Mouse (Mus musculus) lung, postnatal 0 days (tissue): ENCODE results near the gene Bag6. TPM values are rescaled to one million over a fixed set of nuclear protein-coding genes. Genes with fewer than 3 reads are reported as not detected.
A peak's percentile ranks its signal among the peaks of the same experiment; 100 is the strongest.

ENCODE experiments used
- ATAC-seq: fragments of 200-750 bp; cut with Nextera tagmentation; 2 replicates; pipeline ENCODE4 v1.8.0; 2017; ENCODE audit warnings: moderate library complexity
- DNase-seq: peaks from one replicate; pipeline ENCODE4 v3.0.0-alpha.2; 2016; ENCODE audit warnings: low spot score
- H3K27ac ChIP-seq: fragments of 300-500 bp; sonication (generic); 2 replicates; pipeline ENCODE4 v1.5.1; 2014; ENCODE audit warnings: antibody characterized with exemption, mild to moderate bottlenecking, low read length, mixed read lengths
- H3K27me3 ChIP-seq: fragments of 300-500 bp; sonication (generic); replicated peaks from 2 replicates; pipeline ENCODE4 v1.6.1; 2014; ENCODE audit warnings: low read length, mixed read lengths; ENCODE audit not compliant: insufficient read depth
- H3K36me3 ChIP-seq: fragments of 300-500 bp; sonication (generic); 2 replicates; pipeline ENCODE4 v1.6.1; 2014; ENCODE audit warnings: low read length, mixed read lengths; ENCODE audit not compliant: insufficient read depth
- H3K4me1 ChIP-seq: fragments of 300-500 bp; sonication (generic); 2 replicates; pipeline ENCODE4 v1.6.1; 2014; ENCODE audit warnings: antibody characterized with exemption, low read depth, low read length, mixed read lengths; ENCODE audit not compliant: insufficient read depth
- H3K4me2 ChIP-seq: fragments of 300-500 bp; sonication (generic); replicated peaks from 2 replicates; pipeline ENCODE4 v1.6.1; 2014; ENCODE audit warnings: low read depth, mild to moderate bottlenecking, low read length, moderate library complexity, mixed read lengths
- H3K4me3 ChIP-seq: fragments of 300-500 bp; sonication (generic); 2 replicates; pipeline ENCODE4 v1.5.1; 2014; ENCODE audit warnings: low read depth, low read length
- H3K9ac ChIP-seq: fragments of 300-500 bp; sonication (generic); replicated peaks from 2 replicates; pipeline ENCODE4 v1.6.1; 2014; ENCODE audit warnings: low read depth, mild to moderate bottlenecking
- H3K9me3 ChIP-seq: fragments of 300-500 bp; sonication (generic); 2 replicates; pipeline ENCODE4 v1.6.1; 2016; ENCODE audit warnings: low read length, mixed read lengths
- CTCF ChIP-seq: IDR thresholded peaks from 2 replicates; pipeline ENCODE4 v1.5.1; 2016; ENCODE audit warnings: antibody characterized with exemption, mild to moderate bottlenecking
- EP300 ChIP-seq: IDR thresholded peaks from 2 replicates; pipeline ENCODE4 v1.6.1; 2016; ENCODE audit warnings: antibody characterized with exemption, mild to moderate bottlenecking, control low read depth
- WGBS: fragments of 180-500 bp; shearing (Covaris S2); extraction: QIAGEN DNeasy Blood & Tissue Kit; methylation state at CpG from one replicate; pipeline ENCODE4 v1.1.7; 2014; 5-methylcytosine and 5-hydroxymethylcytosine counted together
- polyA plus RNA-seq: library from polyadenylated mRNA; unstranded; fragments of >200 nt; fragmentation: Nextera tagmentation; extraction: Ambion mirVana; gene quantifications from 2 replicates; pipeline ENCODE4 v1.2.1, GENCODE M21; 2015

The Bag6 gene
- polyA plus RNA-seq, 1 experiment from 2014 or later, result 34.8 TPM

- H3K9ac ChIP-seq, result no peak overlapping the region
- no peak overlapping the region for H3K4me2 ChIP-seq
- no peaks in the 10 kb centered on the region for H3K27me3 ChIP-seq
- ATAC-seq (no peak), DNase-seq (no peak)
- no peak overlapping the region for H3K4me3 ChIP-seq
- TF ChIP-seq EP300 (no peak), CTCF (no peak)
- H3K36me3 ChIP-seq, result peaks cover 35% of the 10 kb centered on the region
- H3K4me1 ChIP-seq, result no peaks in the 10 kb centered on the region
- 68% methylated on average over 8 of the region's 8 CpGs for WGBS
- no peak overlapping the region for H3K27ac ChIP-seq
- no peaks in the 10 kb centered on the region for H3K9me3 ChIP-seq
Observed at GRCm38 (mm10) chr17:35102299-35102698, 32.7 kb upstream of the Bag6 start.

- H3K4me3 ChIP-seq, result no peak overlapping the region
- ATAC-seq (no peak), DNase-seq (no peak)
- H3K36me3 ChIP-seq, result peaks cover 27% of the 10 kb centered on the region; the same call in 1 of the 2 replicates
- no peaks in the 10 kb centered on the region for H3K27me3 ChIP-seq
- no peak overlapping the region for H3K9ac ChIP-seq
- no peaks in the 10 kb centered on the region for H3K4me1 ChIP-seq
- H3K27ac ChIP-seq, result no peak overlapping the region
- no peak for TF ChIP-seq EP300
- TF ChIP-seq CTCF, result no peak
- WGBS, result 58% methylated on average over 6 of the region's 6 CpGs
- H3K9me3 ChIP-seq, result no peaks in the 10 kb centered on the region
- H3K4me2 ChIP-seq, result no peak overlapping the region
Observed at GRCm38 (mm10) chr17:35103221-35103690, 31.7 kb upstream of the Bag6 start.

- WGBS, result 90% methylated on average over 7 of the region's 7 CpGs
- H3K9me3 ChIP-seq, result no peaks in the 10 kb centered on the region
- no peak overlapping the region for H3K9ac ChIP-seq
- ATAC-seq (no peak), DNase-seq (no peak)
- H3K4me3 ChIP-seq, result no peak overlapping the region
- H3K4me2 ChIP-seq, result no peak overlapping the region
- H3K27ac ChIP-seq, result no peak overlapping the region
- no peaks in the 10 kb centered on the region for H3K4me1 ChIP-seq
- TF ChIP-seq CTCF (no peak), EP300 (no peak)
- H3K36me3 ChIP-seq, result peaks cover 22% of the 10 kb centered on the region; the same call in 1 of the 2 replicates
- H3K27me3 ChIP-seq, result no peaks in the 10 kb centered on the region
Observed at GRCm38 (mm10) chr17:35104079-35104478, 30.9 kb upstream of the Bag6 start.

GRCm38 (mm10) chr17:35104754-35105153 lies 30.2 kb upstream of the Bag6 start:
- ATAC-seq (no peak), DNase-seq (no peak)
- H3K27me3 ChIP-seq, result no peaks in the 10 kb centered on the region

GRCm38 (mm10) chr17:35105740-35106389 lies 29.1 kb upstream of the Bag6 start:
- WGBS, result 22% methylated on average over 13 of the region's 13 CpGs
- Histone ChIP-seq H3K9me3 (no peaks in the 10 kb centered on the region), H3K4me2 (no peak overlapping the region), H3K4me1 (no peaks in the 10 kb centered on the region), H3K36me3 (peaks cover 22% of the 10 kb centered on the region; the same call in 1 of the 2 replicates), H3K27ac (no peak overlapping the region), H3K9ac (no peak overlapping the region; the same call in 1 of the 2 replicates), H3K4me3 (no peak overlapping the region), H3K27me3 (no peaks in the 10 kb centered on the region)
- DNase-seq (peak; percentile 66), ATAC-seq (no peak)
- TF ChIP-seq CTCF (peak; percentile 73), EP300 (no peak)

More at GRCm38 (mm10) chr17:35104754-35105153, 30.2 kb upstream of the Bag6 start:
- WGBS, result 67% methylated on average over 6 of the region's 6 CpGs
- Histone ChIP-seq H3K36me3 (peaks cover 22% of the 10 kb centered on the region; the same call in 1 of the 2 replicates), H3K9ac (no peak overlapping the region), H3K4me3 (no peak overlapping the region), H3K27ac (no peak overlapping the region), H3K4me2 (no peak overlapping the region), H3K9me3 (no peaks in the 10 kb centered on the region), H3K4me1 (no peaks in the 10 kb centered on the region)
- TF ChIP-seq CTCF (no peak), EP300 (no peak)

- Histone ChIP-seq H3K27me3 (no peaks in the 10 kb centered on the region), H3K4me1 (no peaks in the 10 kb centered on the region), H3K9me3 (no peaks in the 10 kb centered on the region), H3K27ac (no peak overlapping the region), H3K36me3 (peaks cover 17% of the 10 kb centered on the region; the same call in 1 of the 2 replicates), H3K4me2 (no peak overlapping the region), H3K9ac (no peak overlapping the region), H3K4me3 (no peak overlapping the region)
- no peak for ATAC-seq
- DNase-seq, result no peak
- WGBS, result 55% methylated on average over 3 of the region's 3 CpGs
- TF ChIP-seq EP300 (no peak), CTCF (peak; percentile 26; the same call in 1 of the 2 replicates)
Observed at GRCm38 (mm10) chr17:35106522-35106921, 28.5 kb upstream of the Bag6 start.
